Mouse (Mus musculus): ENCODE measurements around the gene Oxa1l. TPM values are rescaled to one million over a fixed set of nuclear protein-coding genes. Genes with fewer than 3 reads are reported as not detected.

The Oxa1l gene
- polyA plus RNA-seq, 1 experiment from 2014 or later, result 50.2 TPM

DNA sequence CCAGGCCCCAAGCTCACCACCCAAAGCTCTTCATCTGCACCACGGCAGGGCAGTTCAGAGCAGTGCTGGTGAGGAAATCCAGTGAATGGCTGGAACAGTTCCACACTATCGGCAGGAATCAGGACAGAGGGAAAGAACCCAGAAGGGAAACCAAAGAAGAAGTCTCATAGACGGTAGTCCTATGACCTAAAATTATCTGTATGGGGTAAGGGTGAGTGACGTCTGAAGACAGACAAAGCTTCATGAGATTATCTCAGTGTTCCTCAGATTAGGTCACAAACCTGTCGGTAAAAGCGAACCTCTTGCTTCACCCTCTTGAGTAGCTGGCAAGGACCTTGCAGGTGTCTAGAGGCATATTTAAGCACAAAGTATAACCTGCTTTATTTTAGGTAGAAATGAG lies 16.5 kb downstream of the Oxa1l start:
- Histone ChIP-seq H3K9me3 (no peaks in the 10 kb centered on the region), H3K4me1 (no peaks in the 10 kb centered on the region), H3K36me3 (no peaks in the 10 kb centered on the region), H3K27ac (no peak overlapping the region), H3K27me3 (replicated peaks) (no peaks in the 10 kb centered on the region), H3K4me2 (replicated peaks) (no peak overlapping the region), H3K4me3 (no peak overlapping the region), H3K9ac (no peak overlapping the region)
- no peak for ATAC-seq (ENCODE audit: low FRiP score, low read depth)
- 91% methylated on average over 6 of the region's 6 CpGs for WGBS

DNA sequence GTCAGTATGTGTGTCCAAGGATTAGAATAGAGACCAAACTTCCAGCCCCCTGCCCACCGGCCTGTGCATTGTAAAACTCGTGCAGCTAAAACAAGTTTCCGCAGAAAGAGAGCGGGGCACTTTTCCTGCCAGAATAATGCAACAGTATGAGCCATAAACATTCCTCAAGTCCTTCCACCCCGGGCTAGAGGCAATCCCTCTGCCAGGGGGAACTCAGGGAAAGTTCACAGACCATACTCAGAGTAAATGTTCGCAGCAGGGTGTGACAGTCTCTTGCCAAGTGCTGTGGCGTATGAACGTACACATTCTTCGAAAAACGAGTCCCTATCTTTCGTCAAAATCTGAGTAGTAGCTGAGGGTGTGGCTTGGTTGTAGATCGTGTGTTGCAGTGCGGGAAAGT lies 18.9 kb downstream of the Oxa1l start:
- WGBS, result 69% methylated on average over 13 of the region's 13 CpGs

DNA sequence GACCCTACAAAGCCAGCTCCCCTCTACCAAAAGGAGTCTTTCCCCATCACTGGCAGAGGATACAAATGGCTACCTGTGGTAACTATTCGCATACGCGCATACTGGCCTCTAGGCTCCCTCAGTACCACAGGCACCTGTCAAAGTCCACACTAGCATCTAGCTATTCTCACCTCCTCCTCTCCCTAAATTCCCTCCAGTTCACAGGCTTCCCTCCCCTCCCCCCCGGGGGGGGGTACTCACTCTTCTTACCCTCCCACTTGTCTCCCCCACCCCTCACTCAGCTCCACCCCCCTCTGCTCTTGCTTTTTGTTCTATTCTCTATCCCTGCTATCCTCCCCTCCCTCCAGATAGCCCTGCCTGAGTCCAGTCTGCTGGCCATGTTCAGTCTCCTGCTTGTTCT lies 20.0 kb downstream of the Oxa1l start:
- Histone ChIP-seq H3K36me3 (no peaks in the 10 kb centered on the region), H3K4me2 (replicated peaks) (no peak overlapping the region), H3K4me1 (no peaks in the 10 kb centered on the region), H3K9me3 (no peaks in the 10 kb centered on the region), H3K27me3 (replicated peaks) (no peaks in the 10 kb centered on the region), H3K9ac (no peak overlapping the region), H3K4me3 (no peak overlapping the region), H3K27ac (no peak overlapping the region)
- WGBS, result 71% methylated on average over 4 of the region's 4 CpGs
- ATAC-seq (ENCODE audit: low FRiP score, low read depth), result no peak

More for the DNA sequence above, 18.9 kb downstream of the Oxa1l start:
- no peak overlapping the region for H3K27ac ChIP-seq
- no peak for ATAC-seq (ENCODE audit: low FRiP score, low read depth)
- H3K36me3 ChIP-seq, result no peaks in the 10 kb centered on the region
- no peaks in the 10 kb centered on the region for H3K27me3 ChIP-seq (replicated peaks)
- no peaks in the 10 kb centered on the region for H3K9me3 ChIP-seq
- no peak overlapping the region for H3K4me3 ChIP-seq
- H3K4me1 ChIP-seq, result no peaks in the 10 kb centered on the region
- no peak overlapping the region for H3K9ac ChIP-seq
- H3K4me2 ChIP-seq (replicated peaks), result no peak overlapping the region

- 74% methylated on average over 10 of the region's 10 CpGs for WGBS
Observed at GRCm38 (mm10) chr14:54381816-54382215, 21.2 kb downstream of the Oxa1l start.

GRCm38 (mm10) chr14:54382641-54383040 lies 22.0 kb downstream of the Oxa1l start:
- H3K36me3 ChIP-seq, result no peaks in the 10 kb centered on the region
- no peaks in the 10 kb centered on the region for H3K27me3 ChIP-seq (replicated peaks)
- H3K9ac ChIP-seq, result no peak overlapping the region
- no peaks in the 10 kb centered on the region for H3K9me3 ChIP-seq
- H3K4me3 ChIP-seq, result no peak overlapping the region
- 61% methylated on average over 9 of the region's 9 CpGs for WGBS
- no peak overlapping the region for H3K4me2 ChIP-seq (replicated peaks)
- no peak overlapping the region for H3K27ac ChIP-seq
- ATAC-seq (ENCODE audit: low FRiP score, low read depth), result no peak
- no peaks in the 10 kb centered on the region for H3K4me1 ChIP-seq

More at GRCm38 (mm10) chr14:54381816-54382215, 21.2 kb downstream of the Oxa1l start:
- no peaks in the 10 kb centered on the region for H3K9me3 ChIP-seq
- no peak overlapping the region for H3K9ac ChIP-seq
- H3K27ac ChIP-seq, result no peak overlapping the region
- no peak overlapping the region for H3K4me3 ChIP-seq
- H3K36me3 ChIP-seq, result no peaks in the 10 kb centered on the region
- no peaks in the 10 kb centered on the region for H3K4me1 ChIP-seq
- no peaks in the 10 kb centered on the region for H3K27me3 ChIP-seq (replicated peaks)
- ATAC-seq (ENCODE audit: low FRiP score, low read depth), result no peak
- no peak overlapping the region for H3K4me2 ChIP-seq (replicated peaks)

GRCm38 (mm10) chr14:54383355-54383771 lies 22.7 kb downstream of the Oxa1l start:
- 60% methylated on average over 4 of the region's 4 CpGs for WGBS
- Histone ChIP-seq H3K9me3 (no peaks in the 10 kb centered on the region), H3K36me3 (no peaks in the 10 kb centered on the region), H3K27ac (no peak overlapping the region), H3K27me3 (replicated peaks) (no peaks in the 10 kb centered on the region), H3K4me2 (replicated peaks) (no peak overlapping the region), H3K4me1 (no peaks in the 10 kb centered on the region), H3K4me3 (no peak overlapping the region), H3K9ac (no peak overlapping the region)
- no peak for ATAC-seq (ENCODE audit: low FRiP score, low read depth)

DNA sequence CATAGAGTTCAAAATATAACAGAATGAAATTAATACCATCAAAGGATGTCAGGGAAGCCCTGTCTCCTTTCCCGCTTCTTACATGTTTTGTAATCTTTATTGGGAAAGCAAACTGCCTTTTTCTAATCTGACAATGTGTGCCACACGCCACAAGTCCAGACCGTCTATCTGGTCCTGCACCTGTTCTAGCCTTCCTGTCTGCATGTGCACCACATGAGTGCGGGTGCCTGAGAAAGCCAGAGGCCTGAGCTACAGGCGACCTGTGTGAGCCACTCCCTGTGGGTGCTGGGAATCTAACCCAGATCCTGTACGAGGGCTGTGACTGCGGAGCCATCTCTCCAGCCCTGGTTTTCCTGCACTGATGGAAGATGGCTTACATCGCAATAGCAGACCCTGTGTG lies 23.8 kb downstream of the Oxa1l start:
- Histone ChIP-seq H3K4me3 (no peak overlapping the region), H3K4me2 (replicated peaks) (no peak overlapping the region), H3K36me3 (no peaks in the 10 kb centered on the region), H3K9ac (no peak overlapping the region), H3K4me1 (no peaks in the 10 kb centered on the region), H3K9me3 (no peaks in the 10 kb centered on the region), H3K27me3 (replicated peaks) (no peaks in the 10 kb centered on the region), H3K27ac (no peak overlapping the region)
- no peak for ATAC-seq (ENCODE audit: low FRiP score, low read depth)
- 90% methylated on average over 8 of the region's 8 CpGs for WGBS

- no peak for ATAC-seq (ENCODE audit: low FRiP score, low read depth)
Observed at GRCm38 (mm10) chr14:54385968-54386618, 25.5 kb downstream of the Oxa1l start.

GRCm38 (mm10) chr14:54387546-54387945 lies 26.9 kb downstream of the Oxa1l start:
- Histone ChIP-seq H3K4me1 (no peaks in the 10 kb centered on the region), H3K4me2 (replicated peaks) (no peak overlapping the region), H3K27me3 (replicated peaks) (no peaks in the 10 kb centered on the region), H3K9ac (no peak overlapping the region), H3K4me3 (no peak overlapping the region), H3K9me3 (no peaks in the 10 kb centered on the region), H3K27ac (no peak overlapping the region), H3K36me3 (no peaks in the 10 kb centered on the region)
- no peak for ATAC-seq (ENCODE audit: low FRiP score, low read depth)
- WGBS, result 62% methylated on average over 6 of the region's 6 CpGs

More at GRCm38 (mm10) chr14:54385968-54386618, 25.5 kb downstream of the Oxa1l start:
- WGBS, result 82% methylated on average over 7 of the region's 7 CpGs
- Histone ChIP-seq H3K4me1 (no peaks in the 10 kb centered on the region), H3K9me3 (no peaks in the 10 kb centered on the region), H3K27ac (no peak overlapping the region), H3K36me3 (no peaks in the 10 kb centered on the region), H3K27me3 (replicated peaks) (no peaks in the 10 kb centered on the region), H3K4me3 (no peak overlapping the region), H3K4me2 (replicated peaks) (no peak overlapping the region), H3K9ac (no peak overlapping the region)

DNA sequence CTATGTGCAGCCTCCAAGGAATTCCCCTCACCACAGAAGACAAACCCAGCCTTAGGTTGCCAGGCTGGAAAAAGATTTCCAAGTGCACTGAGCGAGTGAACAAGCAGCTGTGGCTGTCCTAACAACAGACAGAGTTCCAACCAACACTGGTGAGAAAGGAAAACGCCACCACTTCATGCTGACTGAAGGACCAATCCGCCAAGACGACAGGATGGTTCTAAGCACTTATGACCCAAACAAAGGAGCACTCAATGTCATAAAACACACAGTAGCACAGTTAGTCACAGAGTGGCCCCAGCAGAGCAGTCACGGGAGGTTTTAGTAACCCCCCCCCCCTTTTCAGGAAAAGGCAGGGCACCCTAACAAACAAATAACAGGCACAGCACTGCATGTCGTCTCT lies 30.2 kb downstream of the Oxa1l start:
- Histone ChIP-seq H3K36me3 (no peaks in the 10 kb centered on the region), H3K9me3 (no peaks in the 10 kb centered on the region), H3K4me1 (no peaks in the 10 kb centered on the region), H3K4me2 (replicated peaks) (no peak overlapping the region), H3K27me3 (replicated peaks) (no peaks in the 10 kb centered on the region), H3K4me3 (no peak overlapping the region), H3K9ac (no peak overlapping the region), H3K27ac (no peak overlapping the region)
- no peak for ATAC-seq (ENCODE audit: low FRiP score, low read depth)
- 40% methylated on average over 6 of the region's 6 CpGs for WGBS

DNA sequence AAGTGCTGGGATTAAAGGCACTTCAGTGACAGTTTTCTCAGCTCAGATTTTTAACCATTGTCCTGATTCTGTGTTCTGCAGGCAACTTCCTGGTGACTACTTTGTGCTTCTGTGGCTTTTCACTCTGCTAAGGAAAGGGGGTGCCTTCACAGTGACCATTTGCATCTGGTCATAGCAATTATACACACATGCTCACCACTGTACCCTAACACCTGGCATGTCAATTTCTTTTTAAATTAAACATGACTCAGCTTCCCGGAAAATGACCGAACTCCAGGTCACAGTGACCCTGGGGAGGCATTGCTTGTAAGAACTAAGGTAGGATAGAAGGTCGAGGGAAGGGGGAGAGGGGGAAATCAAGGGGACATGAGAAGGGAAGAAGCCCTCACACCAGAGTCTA lies 33.2 kb downstream of the Oxa1l start:
- no peak for ATAC-seq (ENCODE audit: low FRiP score, low read depth)
- Histone ChIP-seq H3K4me1 (no peaks in the 10 kb centered on the region), H3K27me3 (replicated peaks) (no peaks in the 10 kb centered on the region), H3K9ac (no peak overlapping the region), H3K36me3 (no peaks in the 10 kb centered on the region), H3K27ac (no peak overlapping the region), H3K9me3 (no peaks in the 10 kb centered on the region), H3K4me2 (replicated peaks) (no peak overlapping the region), H3K4me3 (no peak overlapping the region)
- 79% methylated on average over 3 of the region's 3 CpGs for WGBS

DNA sequence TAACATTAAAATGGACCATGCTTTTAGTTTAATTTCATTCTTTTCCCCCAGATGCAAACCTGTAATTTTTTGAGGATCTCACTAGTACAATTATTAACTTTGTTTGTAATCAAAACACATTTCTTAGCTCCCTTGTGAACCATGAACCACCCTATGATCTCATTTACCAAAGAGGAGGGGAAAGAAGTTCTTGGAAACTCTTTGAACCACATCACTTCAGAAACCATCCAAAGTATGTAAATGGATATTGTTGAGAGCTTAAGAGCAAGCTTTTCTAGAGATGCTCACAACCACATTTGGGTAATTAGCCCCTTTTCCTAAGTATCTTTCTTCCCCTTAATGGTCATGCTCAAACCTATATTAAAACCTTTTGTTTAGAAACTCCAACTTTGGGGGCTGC lies 33.7 kb downstream of the Oxa1l start:
- Histone ChIP-seq H3K27me3 (replicated peaks) (no peaks in the 10 kb centered on the region), H3K4me2 (replicated peaks) (no peak overlapping the region), H3K4me3 (no peak overlapping the region), H3K27ac (no peak overlapping the region), H3K36me3 (no peaks in the 10 kb centered on the region), H3K4me1 (no peaks in the 10 kb centered on the region), H3K9ac (no peak overlapping the region), H3K9me3 (no peaks in the 10 kb centered on the region)
- no peak for ATAC-seq (ENCODE audit: low FRiP score, low read depth)

GRCm38 (mm10) chr14:54396685-54397084 lies 36.1 kb downstream of the Oxa1l start:
- Histone ChIP-seq H3K4me1 (no peaks in the 10 kb centered on the region), H3K9ac (no peak overlapping the region), H3K27ac (no peak overlapping the region), H3K9me3 (no peaks in the 10 kb centered on the region), H3K4me3 (no peak overlapping the region), H3K27me3 (replicated peaks) (no peaks in the 10 kb centered on the region), H3K4me2 (replicated peaks) (no peak overlapping the region), H3K36me3 (no peaks in the 10 kb centered on the region)
- no peak for ATAC-seq (ENCODE audit: low FRiP score, low read depth)
- WGBS, result 92% methylated on average over 7 of the region's 7 CpGs

All from neural tube, embryonic 12.5 days (tissue).